Mouse (Mus musculus) spleen, adult 2 months (tissue): Measurements from ENCODE around the gene Hmox1. TPM values are rescaled to one million over a fixed set of nuclear protein-coding genes. Genes with fewer than 3 reads are reported as not detected.

Experiments
- DNase-seq, 2 experiments: peaks; one replicate each; pipeline versions ENCODE4 v3.0.0 to v3.0.0-alpha.2; 2012 to 2021; ENCODE audit warnings: low spot score in 2 of 2, low read depth in 1 of 2
- H3K27ac ChIP-seq: fragments of 200-500 bp; 2 replicates; pipeline ENCODE4 v1.5.1; 2012; ENCODE audit warnings: low read length, inconsistent platforms; ENCODE audit not compliant: insufficient read depth
- H3K27me3 ChIP-seq: fragments of 200-500 bp; 2 replicates; pipeline ENCODE4 v1.6.1; 2012; ENCODE audit warnings: mild to moderate bottlenecking, moderate library complexity, low read length, inconsistent platforms; ENCODE audit not compliant: control insufficient read depth, insufficient read depth
- H3K36me3 ChIP-seq: fragments of 200-500 bp; 2 replicates; pipeline ENCODE4 v1.6.1; 2012; ENCODE audit warnings: mild to moderate bottlenecking, low read length, inconsistent platforms; ENCODE audit not compliant: control insufficient read depth, insufficient read depth
- H3K4me1 ChIP-seq: fragments of 200-500 bp; 2 replicates; pipeline ENCODE4 v1.6.1; 2011; ENCODE audit warnings: inconsistent platforms; ENCODE audit not compliant: control insufficient read depth, insufficient read depth, insufficient read length
- H3K4me3 ChIP-seq: fragments of 200-500 bp; 2 replicates; pipeline ENCODE4 v1.5.1; 2011; ENCODE audit warnings: mild to moderate bottlenecking, inconsistent platforms; ENCODE audit not compliant: insufficient read depth, insufficient read length; ENCODE audit errors: extremely low read depth
- CTCF ChIP-seq: fragments of 200-500 bp; IDR thresholded peaks from 2 replicates; pipeline ENCODE4 v1.5.1; 2011; ENCODE audit warnings: mild to moderate bottlenecking, inconsistent platforms; ENCODE audit not compliant: insufficient read depth, insufficient read length, insufficient replicate concordance; ENCODE audit errors: extremely low read depth
- POLR2A ChIP-seq: fragments of 200-500 bp; IDR thresholded peaks from 2 replicates; pipeline ENCODE4 v1.6.1; 2011; ENCODE audit warnings: low read depth, low read length, inconsistent platforms
- WGBS: fragments of 180-500 bp; shearing (Covaris S2); methylation state at CpG from one replicate; pipeline ENCODE4 v1.1.7; 2018; 5-methylcytosine and 5-hydroxymethylcytosine counted together
- polyA plus RNA-seq: library from polyadenylated mRNA; depleted of rRNA; stranded (reverse); fragments of >200 nt; gene quantifications from 2 replicates; pipeline ENCODE4 v1.2.3, GENCODE M21; 2012; rRNA removed

The Hmox1 gene
- polyA plus RNA-seq, 1 experiment = 386 TPM

DNA sequence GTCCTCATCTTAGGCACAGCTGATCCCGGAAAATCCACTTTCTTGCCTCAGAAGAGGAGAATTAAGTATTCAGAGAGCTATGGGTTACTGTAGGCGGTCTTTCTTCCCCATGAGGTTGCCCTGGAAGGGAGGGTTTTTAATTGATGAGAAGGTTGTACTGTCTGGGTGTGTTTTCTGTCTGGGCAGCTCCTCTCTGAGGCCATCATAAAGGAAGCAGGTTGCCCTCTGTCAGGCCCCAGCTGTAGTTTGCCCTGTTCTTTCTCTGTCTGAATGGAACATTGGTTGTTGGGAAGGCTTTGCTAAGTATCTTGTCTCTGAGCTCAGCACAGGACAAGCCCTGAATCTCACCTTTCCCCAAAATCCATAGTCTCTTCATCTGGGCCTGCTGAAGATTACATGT, 40.0 kb downstream of the Hmox1 start:
- TF ChIP-seq CTCF = no peak
- no peak for TF ChIP-seq POLR2A
- no peak overlapping the region for H3K4me3 ChIP-seq
- no peaks in the 10 kb centered on the region; the same call in 1 of the 2 replicates for H3K36me3 ChIP-seq
- no peak overlapping the region for H3K27ac ChIP-seq
- DNase-seq = no peak
- no peaks in the 10 kb centered on the region for H3K4me1 ChIP-seq
- no peaks in the 10 kb centered on the region for H3K27me3 ChIP-seq
- WGBS = 95% methylated on average over 2 of the region's 2 CpGs

DNA sequence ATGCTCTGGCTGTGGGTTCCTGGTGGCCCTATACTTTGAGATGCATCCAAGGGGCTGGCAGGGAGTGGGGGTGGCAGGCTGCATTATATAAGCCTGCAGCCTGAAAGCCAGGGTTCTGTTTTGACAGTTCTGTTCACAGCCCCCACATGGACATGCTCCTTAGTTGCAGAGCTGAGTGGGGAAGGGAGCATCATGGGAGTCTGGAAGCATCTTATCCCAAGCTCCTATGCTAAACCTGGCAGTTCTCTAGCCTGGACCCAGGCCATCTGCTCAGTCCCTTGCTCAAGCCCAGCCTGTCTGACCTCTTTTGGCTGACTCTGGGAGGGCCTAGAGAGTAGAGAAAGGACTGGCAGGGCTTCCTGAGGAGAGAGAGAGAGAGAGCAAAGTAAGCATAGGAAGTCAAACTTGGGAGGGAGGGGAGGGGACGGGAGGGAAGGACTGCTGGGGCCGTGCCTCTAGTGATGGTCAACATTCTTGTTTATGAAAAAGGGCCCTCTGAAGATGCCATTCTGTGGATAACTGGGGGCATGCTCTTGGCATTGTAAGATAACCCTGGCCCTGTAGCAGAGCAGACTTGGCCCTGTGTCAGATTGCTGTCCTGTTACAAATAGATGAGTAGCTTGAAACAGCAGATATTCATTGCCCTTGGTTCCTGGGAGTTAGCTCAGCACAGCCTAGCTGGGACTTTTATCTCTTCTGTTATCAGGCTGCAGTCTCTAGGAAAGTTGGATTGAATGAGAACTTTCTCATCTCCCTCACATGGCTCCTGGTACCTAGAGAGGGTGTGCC, 41.4 kb downstream of the Hmox1 start:
- no peaks in the 10 kb centered on the region for H3K27me3 ChIP-seq
- no peaks in the 10 kb centered on the region for H3K36me3 ChIP-seq
- no peak for DNase-seq
- 74% methylated on average over 2 of the region's 2 CpGs for WGBS
- H3K27ac ChIP-seq = no peak overlapping the region
- H3K4me1 ChIP-seq = no peaks in the 10 kb centered on the region
- TF ChIP-seq POLR2A = no peak
- no peak for TF ChIP-seq CTCF
- no peak overlapping the region for H3K4me3 ChIP-seq

DNA sequence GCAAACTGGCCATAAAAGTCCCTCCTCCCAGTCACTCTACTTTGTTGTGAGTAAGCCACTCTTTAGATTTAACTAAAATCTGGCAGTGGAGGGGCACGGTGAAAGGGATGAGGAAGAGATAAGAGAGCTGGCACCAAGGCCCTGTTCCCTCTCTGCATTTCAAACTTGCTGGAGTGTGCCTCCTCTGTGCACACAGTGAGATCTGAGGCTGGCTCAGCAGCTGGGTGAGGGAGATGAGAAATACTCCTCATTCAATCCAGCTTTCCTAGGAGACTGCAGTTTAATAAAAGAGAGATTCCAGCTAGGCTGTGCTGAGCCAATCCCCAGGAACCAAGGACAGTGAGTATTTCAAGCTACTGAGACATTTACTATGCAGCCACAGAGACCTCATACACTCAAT, 42.3 kb downstream of the Hmox1 start:
- Histone ChIP-seq H3K4me1 (no peaks in the 10 kb centered on the region), H3K27me3 (no peaks in the 10 kb centered on the region), H3K27ac (no peak overlapping the region), H3K36me3 (no peaks in the 10 kb centered on the region), H3K4me3 (no peak overlapping the region)
- TF ChIP-seq POLR2A (no peak), CTCF (no peak)
- 44% methylated on average over 1 of the region's 1 CpGs for WGBS
- DNase-seq = no peak

DNA sequence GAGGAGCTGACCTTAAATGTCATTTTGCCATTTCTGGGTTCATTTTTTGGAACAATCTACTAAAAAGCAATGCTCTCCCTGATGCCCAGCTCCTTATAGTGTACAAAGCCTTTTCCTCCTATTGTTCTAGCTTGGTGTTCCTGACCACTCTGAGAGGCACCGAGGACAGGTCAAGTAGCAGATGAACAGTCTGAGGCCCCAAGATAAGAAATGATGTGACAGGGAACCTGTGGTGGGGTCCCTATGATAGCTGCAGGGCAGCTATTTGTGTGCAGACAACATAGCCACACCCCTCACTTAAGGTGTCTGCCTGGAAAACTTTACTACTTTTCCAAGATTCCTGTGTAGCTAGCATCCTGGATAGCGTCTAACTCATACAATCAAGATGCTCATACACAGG, 42.8 kb downstream of the Hmox1 start:
- Histone ChIP-seq H3K4me3 (no peak overlapping the region), H3K4me1 (no peaks in the 10 kb centered on the region), H3K36me3 (no peaks in the 10 kb centered on the region), H3K27me3 (no peaks in the 10 kb centered on the region), H3K27ac (no peak overlapping the region)
- DNase-seq = no peak
- WGBS = 65% methylated on average over 2 of the region's 2 CpGs
- no peak for TF ChIP-seq POLR2A
- no peak for TF ChIP-seq CTCF

DNA sequence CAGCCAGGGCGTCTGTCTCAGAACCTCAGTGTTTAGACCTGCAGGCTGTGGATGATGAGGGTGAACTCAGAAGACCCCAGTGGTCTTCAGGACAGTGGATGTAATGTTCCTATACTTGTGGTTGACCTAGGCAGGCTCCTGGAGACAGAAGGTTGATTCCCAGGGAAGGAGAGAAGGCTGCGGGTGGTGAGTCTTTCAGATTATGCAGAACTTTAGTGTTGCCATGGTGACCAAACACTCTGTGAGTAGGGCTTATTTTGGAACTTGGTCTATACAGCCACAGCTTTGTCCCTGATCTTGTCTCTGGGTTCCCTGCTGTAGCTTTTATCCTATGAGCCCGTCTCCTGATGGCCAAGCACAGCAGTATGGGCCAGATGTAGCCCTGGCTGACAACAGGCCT, 44.1 kb downstream of the Hmox1 start:
- H3K27ac ChIP-seq = no peak overlapping the region
- H3K36me3 ChIP-seq = no peaks in the 10 kb centered on the region
- H3K27me3 ChIP-seq = no peaks in the 10 kb centered on the region
- no peak for TF ChIP-seq CTCF
- no peak for TF ChIP-seq POLR2A
- no peaks in the 10 kb centered on the region for H3K4me1 ChIP-seq
- 81% methylated on average over 3 of the region's 3 CpGs for WGBS
- no peak for DNase-seq
- no peak overlapping the region for H3K4me3 ChIP-seq

Other genes with a start within 250 kb of the Hmox1 start
- 0.04 TPM in 1 of 2 replicates, not detected in the other for gene Isx, start 220.4 kb upstream of the Hmox1 start, polyA plus RNA-seq
- 6.7 and 7.5 TPM in 2 replicates for gene Hmgxb4, start 100.3 kb upstream of the Hmox1 start, polyA plus RNA-seq
- 24.7 and 29.7 TPM in 2 replicates for gene Tom1, start 59.9 kb upstream of the Hmox1 start, polyA plus RNA-seq
- 34.8 and 44.1 TPM in 2 replicates for gene Mcm5, start 15.9 kb downstream of the Hmox1 start, polyA plus RNA-seq
- gene Rasd2, start 120.3 kb downstream of the Hmox1 start, polyA plus RNA-seq = 0.76 and 1.3 TPM in 2 replicates